Mouse (Mus musculus) thymus, adult 18-20 months (tissue): Measurements from ENCODE around the gene Tas1r2.

Experiments used
- DNase-seq, 2 experiments: peaks; one replicate each; pipeline ENCODE4 v3.0.0; 2022; ENCODE audit warnings: mixed read lengths in 2 of 2

Tas1r2 gene

GRCm38 (mm10) chr4:139715241-139715932 is 62.0 kb downstream of the Tas1r2 start:
- no peak for DNase-seq

GRCm38 (mm10) chr4:139716477-139717169 is 63.3 kb downstream of the Tas1r2 start:
- DNase-seq: no peak

GRCm38 (mm10) chr4:139718978-139719377 is 65.6 kb downstream of the Tas1r2 start:
- no peak for DNase-seq
